Mouse (Mus musculus): Measurements from ENCODE around the gene Carns1.

DNA sequence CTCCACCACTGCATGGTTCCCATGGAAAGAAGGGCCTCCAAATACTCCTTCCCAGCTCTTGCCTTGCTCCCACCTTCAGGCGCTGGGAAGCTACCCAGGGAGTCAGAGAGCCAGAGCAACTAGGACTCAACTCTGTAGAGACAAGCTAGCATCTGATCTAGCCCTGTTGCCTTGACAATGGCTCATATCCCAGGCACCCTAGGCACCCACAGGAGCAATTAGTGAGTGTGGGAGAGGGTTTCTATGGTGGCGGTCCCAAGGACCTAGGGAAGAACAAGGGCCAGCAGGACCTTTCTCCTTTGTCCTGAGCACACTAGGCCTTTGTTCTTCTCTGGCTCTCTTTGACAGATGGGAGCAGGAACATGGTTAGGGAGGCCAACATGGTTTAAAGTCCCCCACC lies 8.4 kb upstream of the Carns1 start:
- TF ChIP-seq NRF1 (IDR thresholded peaks at IDR 0.05; ENCODE audit: low read depth, low read length) (no peak), POLR2A (IDR thresholded peaks at IDR 0.05; ENCODE audit: low read depth, low read length) (no peak), ZMIZ1 (IDR thresholded peaks at IDR 0.05; ENCODE audit: low read depth, low read length) (no peak), EP300 (IDR thresholded peaks at IDR 0.05; ENCODE audit: low read length) (no peak), RCOR1 (conservative IDR thresholded peaks at IDR 0.05; ENCODE audit: low read depth, low read length) (no peak), SMC3 (IDR thresholded peaks at IDR 0.05; ENCODE audit: low read depth, low read length) (no peak), CTCF (conservative IDR thresholded peaks at IDR 0.05 in 1 of 2, IDR thresholded peaks at IDR 0.05 in 1 of 2; ENCODE audit: low read depth in 2 of 2, low read length in 2 of 2) (no peak), USF1 (IDR thresholded peaks at IDR 0.05; ENCODE audit: low read depth, low read length) (no peak), USF2 (conservative IDR thresholded peaks at IDR 0.05; ENCODE audit: low read depth, low read length) (no peak), TCF12 (IDR thresholded peaks at IDR 0.05; ENCODE audit: low read depth, low read length) (no peak), JUND (conservative IDR thresholded peaks at IDR 0.05; ENCODE audit: low read depth, low read length) (no peak), CHD2 (IDR thresholded peaks at IDR 0.05; ENCODE audit: low read length) (no peak), ZKSCAN1 (IDR thresholded peaks at IDR 0.05; ENCODE audit: borderline replicate concordance, low read depth, low read length) (no peak)
